Mouse (Mus musculus) cerebellum, adult (tissue): ENCODE measurements at regions not wholly inside any gene's neighbourhood (a gene's known extent, or its start where the extent isn't known, plus 50 kb on each side); places are given as distances from the start of the nearest gene placed in this dataset.

ENCODE experiments used
- ATAC-seq: cut with Nextera tagmentation; 2 replicates; pipeline ENCODE4 v1.9.2; 2017; ENCODE audit warnings: mild to moderate bottlenecking, moderate library complexity, mixed read lengths; ENCODE audit not compliant: insufficient number of reproducible peaks, low FRiP score, low TSS enrichment

DNA sequence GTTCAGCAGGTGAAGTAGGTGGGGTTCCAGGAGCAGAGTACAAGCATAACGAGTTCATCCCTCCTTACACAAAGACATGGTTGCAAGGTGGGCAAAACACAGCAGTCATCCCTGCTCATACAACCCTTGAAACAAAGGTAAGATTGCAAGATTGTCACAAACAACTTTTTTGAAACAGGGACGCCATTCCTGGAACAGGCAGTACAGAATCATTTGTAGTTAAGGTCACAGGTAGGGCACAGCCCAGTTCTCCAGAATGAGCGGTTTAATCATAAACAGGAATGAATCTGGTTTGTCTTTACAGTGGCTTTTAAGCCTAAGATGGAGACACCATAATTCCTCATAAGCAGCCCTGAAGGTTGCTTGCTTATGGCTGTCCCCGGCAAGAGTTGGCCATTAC is 150.1 kb upstream of the Plcz1 start:
- ATAC-seq = no peak

DNA sequence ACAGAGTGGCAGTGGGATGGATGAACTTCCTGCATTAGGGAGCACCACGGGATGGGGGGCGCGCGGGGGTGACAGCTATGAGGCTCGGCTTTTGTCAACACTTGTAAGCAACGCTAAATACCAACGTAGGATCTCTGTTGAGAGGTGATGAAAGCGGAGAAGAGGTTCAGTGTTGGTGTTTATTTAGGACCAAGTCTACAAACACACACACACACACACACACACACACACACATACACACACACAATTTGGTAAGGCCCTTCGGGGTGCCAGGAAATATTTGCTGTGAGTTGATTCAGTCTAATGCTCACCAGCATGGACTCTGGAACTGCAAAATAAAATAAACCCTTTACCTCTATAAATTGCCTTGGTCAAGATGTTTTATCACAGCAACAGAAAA is 148.3 kb upstream of the Plcz1 start:
- ATAC-seq = no peak

DNA sequence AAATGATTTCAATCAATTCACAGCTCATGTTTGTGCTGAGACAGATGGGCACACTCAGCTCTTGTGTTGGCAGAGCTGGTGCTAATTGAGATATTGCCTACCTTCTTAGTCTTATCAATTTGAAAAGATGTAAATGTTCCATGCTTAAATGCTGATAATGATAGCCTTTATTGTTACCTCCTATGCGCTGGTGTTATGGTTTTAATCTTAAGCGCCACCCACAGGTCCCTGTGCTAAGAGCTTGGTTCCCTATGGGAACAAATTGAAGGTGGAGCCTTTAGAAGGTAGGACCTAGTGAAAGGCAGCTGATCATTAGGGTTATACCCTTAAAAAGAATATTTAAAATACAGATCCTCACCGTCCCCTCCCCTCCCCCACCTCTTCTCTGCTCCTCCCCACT is 146.5 kb upstream of the Plcz1 start:
- no peak for ATAC-seq

DNA sequence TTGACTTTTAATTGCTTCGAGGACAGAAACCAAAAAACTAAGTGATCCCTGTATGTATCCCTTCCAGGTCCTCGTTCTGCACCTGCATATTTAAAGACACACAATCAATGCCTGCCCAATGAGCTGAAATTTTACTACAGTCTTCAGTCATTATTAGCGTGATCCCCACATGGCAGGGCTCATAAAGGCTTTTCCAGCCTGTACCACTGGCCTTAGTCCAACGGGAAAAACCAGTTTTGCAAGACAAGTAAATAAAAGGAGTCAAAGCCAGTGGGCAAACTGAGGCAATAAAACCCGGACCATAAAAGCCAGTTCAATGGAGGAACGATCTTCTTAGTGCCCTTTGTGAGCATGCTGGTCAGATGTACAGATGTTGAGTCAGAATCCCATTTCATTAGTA is 145.8 kb upstream of the Plcz1 start:
- no peak for ATAC-seq

DNA sequence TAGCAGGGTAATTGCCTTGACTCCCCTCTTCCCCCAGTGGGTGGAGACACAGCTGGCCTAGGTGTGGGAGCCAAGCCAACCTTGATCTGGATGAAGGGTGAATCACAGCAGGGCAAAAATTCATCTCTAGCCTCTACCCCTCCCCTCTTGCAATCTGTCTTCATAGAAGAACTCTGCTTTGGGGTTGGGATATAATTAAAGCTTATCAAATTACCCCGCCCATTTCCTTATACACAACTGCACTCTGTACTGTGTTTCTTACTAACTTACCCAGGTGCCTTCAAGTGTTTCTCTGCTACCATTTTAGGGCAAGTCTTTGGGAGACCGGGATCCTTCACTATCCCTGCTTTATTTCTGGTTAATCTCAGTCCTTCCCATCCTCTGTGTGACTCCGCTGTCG is 138.7 kb upstream of the Plcz1 start:
- no peak for ATAC-seq

DNA sequence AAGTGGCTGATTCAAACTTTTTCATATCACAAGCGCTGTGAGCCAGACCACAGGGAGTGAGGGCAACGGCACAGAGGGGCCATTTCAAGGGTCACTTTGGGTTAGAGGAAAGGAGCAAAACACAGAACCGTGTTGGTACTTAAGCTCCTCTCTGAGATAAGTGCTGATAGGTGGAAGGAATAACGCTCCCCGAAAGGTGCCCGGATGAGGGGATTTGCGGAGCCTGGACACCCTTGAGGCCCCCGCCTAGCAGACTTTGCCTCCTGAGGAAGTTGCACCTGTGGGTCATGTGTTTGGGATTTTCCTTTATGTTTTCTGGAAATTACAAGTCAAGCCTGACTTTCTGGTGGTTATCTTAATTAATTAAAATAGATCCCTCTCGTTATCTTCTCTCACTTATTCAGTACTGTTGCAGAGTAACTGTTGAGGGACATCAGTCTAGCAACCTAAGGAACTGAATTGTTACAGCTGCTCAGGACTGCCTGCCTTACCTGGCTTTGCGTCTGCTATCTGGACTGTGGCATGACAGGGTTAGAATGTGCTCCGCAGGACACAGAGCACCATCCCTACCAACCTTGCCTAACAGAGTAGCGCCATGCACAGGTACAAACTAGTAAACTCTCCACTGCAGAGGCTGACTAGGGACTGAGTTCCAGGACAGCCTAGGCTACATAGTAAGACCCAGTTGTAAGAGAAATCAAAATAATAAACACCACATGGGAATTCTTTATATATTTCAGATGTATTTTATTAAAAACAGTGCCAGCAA is 137.4 kb upstream of the Plcz1 start:
- no peak for ATAC-seq

DNA sequence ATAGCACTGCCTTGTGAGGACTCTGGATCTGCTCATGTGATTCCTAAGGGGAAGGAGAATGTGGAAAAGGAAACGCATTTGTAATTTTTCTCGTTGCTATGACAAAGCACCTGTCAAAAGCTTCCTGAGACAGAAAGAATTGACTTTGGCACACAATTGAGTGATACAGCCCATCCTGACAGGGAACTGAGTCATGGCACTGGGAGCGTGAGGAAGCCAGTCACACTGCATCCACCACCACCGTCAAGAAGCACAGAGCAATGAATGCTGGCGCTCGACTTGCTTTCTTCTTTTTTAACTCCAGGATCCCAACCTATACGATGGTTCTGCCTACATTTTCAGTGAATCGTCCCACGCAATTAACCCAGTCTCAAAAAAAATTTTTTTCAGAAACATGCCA is 131.5 kb upstream of the Plcz1 start:
- no peak for ATAC-seq

DNA sequence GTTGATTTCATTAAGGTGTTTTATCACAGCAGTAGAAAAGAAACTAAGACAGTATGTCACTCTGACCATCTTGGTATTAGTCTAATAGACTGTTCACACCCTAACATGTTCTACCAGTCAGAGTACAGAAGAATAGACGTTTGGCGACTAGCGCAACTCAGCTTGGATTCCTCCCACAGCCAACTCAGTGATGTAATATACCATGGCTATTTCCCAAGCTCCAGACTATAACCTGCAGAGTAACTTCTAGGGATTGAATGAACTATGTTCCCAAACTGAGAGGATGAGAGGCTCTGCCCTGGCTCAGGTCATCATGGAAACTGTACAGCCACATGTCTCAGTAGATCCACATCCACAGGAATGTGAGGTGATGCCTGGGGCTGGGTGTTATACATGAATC is 128.6 kb upstream of the Plcz1 start:
- no peak for ATAC-seq

DNA sequence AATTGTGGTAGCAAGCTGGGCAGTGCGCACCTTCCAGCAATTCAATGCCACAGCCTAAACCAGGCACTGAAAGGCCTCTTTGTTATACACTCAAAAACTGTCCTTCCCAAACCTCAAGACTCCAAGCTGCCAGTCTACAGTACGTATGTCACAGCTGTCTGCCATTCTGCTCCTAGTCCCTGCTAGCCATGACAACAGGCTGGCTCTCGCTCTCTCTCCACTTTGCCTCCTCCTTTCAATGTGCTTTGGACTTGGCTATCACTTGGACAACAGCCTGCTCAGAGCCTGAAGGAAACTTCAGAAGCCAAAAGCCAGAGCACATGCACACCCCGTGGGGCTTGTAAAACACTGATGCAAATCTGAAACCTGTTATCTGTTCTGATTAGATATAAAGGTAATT is 125.9 kb upstream of the Plcz1 start:
- ATAC-seq = no peak

DNA sequence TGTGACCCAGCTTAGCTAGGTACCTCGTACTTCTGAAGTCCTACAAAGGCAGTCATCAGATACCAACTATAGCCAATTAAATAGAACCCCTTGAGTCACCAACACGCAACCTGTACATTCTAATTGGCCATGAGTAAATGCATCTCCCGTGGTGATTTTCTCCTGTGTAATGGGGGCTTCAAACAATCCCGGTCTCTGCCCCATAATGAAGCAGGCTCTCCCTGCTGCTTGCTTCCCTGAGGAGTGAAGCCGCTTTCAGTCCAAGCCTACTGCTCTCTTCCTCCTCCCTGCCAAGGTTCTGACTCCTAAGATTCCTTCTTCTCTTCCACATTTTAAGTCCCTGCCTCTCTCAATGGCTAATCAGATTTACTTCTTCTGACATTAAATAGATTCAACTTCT is 121.5 kb upstream of the Plcz1 start:
- no peak for ATAC-seq

DNA sequence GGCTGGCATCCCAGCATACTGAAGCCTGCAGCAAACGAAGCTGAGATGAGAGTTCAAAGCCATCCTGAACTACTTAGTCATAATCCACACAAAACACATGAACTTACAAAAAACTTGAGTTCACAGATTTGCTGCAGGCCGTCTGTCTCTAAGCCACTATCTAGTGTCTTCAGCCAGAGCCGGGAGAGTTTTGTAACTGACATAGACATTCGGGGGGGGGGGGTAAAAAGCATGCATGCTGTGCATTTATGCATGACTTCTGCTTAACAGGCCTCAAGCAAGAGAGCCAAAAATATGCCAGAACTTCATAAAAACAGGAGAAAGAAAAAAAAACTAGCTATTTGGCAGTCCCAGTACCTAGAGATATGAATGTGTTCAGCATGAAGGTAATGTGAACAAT is 120.2 kb upstream of the Plcz1 start:
- no peak for ATAC-seq

DNA sequence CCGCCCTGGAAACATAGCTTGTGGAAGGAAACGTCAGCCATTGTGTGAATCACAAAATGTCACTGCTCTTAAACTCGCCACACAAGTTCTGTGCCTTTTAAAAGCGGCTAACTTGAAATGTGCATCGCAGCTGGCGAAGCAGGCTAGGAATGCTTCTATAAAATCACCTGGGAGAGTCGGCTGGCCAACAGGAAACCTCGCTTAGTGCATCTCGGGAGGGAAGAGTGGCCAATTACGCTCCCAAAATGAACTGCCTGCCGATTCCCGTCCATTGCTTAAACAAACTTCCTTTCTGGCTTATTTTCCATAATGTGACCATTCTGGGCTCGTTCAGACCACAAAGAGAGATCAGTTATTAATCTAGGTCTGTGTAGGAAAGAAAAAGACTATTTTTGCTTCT is 119.7 kb upstream of the Plcz1 start:
- no peak for ATAC-seq

DNA sequence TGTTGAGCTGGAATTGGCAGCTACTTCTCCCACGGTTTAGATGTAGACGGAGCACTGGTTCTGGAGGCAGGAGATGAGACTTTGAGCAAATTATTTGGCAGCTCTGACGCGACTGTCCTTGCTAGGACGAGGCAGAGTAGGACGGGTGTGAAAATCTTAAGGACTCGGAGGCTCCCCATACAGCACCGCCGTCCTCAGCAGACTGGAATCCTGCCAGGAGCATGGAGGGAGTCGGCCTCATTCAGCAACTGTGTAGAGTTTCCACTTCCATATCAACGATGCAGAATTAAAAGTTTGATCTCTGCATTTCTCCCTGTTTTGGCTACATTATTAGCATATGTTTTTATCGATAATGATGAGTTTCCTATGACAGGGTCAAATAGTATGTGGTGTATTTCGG is 117.7 kb upstream of the Plcz1 start:
- ATAC-seq = 0 out of 2 replicates have a peak, but pooled peaks have one; percentile 9

DNA sequence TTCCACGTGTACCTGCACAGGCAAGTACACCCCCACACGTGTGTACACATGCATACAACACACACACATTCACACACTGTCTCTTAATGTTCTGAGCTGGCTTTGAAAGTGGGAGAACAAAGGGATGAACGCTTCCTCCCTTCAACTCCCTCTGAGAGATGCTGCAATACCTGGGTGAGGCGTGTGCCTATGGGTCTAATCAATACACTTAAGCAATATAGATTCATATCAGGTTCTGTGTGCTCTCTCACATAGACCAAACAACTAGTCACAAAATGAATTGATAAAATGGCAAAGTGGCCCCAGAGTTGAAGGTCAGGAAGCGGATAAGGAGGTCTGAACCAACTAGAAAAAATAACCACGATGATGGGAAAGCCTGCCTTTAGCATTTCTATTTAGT is 116.1 kb upstream of the Plcz1 start:
- ATAC-seq = no peak

DNA sequence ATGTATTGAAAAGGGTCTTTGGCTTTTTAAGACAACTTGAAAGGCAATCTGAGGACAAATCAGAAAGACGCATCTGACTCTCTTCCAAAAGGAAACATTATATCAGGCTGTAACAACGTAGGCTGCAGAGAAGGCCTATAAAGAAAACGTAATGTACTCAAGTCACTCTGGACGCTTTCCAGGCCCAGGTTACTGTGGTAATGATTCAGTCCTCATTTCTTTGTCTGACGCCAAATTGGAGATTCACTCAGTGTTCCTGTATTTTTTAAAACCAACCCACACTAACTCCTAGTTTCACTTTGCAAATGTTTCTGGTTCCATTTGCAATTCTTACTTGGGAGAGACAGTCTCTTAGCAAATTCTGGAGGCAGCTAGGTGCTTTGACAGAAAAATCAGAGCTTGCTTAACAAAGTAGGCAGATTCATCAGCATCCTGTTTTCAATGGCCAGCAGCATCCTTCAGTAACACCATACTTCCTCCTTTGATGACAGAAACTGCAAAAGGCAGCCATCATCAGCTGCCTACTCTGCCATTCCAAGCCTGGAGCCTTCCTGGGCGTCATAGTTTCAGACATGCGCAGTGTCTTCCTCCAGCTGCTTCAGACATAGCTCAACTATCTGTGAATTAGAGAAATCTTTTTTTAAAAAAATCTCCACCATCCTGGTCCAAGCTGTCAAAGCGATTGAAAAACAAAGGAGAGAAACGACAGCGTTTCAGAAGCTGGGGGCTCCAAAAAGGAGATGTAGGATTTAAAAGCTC is 111.3 kb upstream of the Plcz1 start:
- ATAC-seq = no peak

DNA sequence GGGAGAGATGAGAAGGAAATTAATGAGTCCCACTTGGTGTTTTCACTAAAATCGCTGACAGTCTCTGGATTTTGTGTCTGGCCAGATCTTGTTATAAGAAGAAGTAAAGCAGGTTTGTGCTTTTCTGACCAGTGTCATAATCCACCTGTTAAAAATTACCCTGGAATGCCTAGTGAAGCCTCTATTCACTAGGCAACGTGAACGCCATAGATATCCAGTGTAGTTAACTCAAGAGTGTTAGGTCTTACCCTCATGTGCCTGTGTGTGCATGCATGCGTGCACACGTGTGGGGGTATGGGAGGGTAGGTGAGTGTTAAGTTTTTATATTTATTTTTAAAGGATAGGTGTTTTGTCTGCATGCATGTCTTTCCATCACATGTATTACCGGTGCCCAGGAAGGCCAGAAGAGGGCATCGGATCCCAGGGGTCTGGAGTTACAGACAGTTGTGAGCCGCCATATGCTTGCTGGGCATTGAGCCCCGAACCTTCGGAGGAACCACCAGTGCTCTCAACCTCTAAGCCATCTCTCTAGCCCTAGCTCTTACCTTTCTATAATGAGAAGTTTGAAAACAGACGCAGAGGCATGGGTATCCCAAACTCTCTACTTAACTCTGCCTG is 107.5 kb upstream of the Plcz1 start:
- no peak for ATAC-seq

DNA sequence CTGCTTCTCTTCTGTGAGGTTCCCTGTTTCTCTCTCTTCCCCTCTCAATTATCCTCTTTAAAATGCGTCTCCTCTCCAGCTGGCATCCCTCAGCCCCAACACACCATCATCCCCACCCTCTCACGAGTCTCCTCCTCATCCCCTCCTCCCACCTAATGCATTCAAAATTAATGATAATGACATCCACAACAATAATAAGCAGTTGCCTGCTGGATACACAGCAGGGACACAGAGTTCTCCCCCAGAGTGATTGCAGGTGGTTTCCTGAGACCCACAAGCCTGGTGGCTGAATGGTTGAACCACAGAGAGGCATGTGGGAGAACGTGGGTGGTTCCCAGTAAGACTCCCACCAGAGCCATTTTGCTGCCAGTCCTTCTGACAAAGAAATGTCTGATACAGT is 106.9 kb upstream of the Plcz1 start:
- ATAC-seq = no peak

DNA sequence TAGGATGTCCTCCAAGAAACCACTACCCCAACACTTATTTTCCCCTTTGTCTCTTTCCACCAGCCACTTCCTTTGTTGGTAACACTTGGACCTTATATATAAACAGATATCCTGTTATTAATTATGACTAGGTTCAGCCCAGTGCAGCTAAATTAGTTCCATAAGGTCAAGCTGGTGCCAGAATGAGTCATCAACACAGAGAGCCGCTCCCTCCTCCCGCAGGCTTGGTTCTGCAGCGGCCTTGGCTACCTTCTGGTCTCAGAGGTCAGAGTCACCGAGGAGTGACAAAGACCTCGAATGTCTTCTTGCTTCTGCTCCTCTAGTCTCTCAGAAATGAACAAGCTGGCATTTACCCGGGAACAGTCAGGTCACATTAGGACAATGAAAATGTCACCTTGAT is 106.5 kb upstream of the Plcz1 start:
- ATAC-seq = peak; percentile 77

DNA sequence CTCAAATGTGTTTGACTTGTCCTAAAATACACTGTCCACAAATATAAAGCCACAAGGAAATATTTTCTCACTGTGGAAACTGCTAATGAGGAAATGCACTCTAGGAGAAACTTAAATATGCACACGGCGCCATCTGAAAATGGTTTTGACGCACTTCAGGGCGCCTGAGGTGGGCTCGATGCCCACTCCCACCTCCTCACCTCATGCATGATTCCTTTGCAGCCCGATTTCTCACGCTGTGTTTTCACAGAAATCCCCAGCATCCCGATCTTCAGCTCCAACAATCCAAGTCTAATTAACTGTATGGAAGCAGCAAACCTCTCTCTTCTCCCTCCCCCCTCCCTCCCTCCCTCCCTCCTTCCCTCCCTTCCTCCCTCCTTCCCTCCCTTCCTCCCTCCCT is 92.5 kb upstream of the Plcz1 start:
- no peak for ATAC-seq

DNA sequence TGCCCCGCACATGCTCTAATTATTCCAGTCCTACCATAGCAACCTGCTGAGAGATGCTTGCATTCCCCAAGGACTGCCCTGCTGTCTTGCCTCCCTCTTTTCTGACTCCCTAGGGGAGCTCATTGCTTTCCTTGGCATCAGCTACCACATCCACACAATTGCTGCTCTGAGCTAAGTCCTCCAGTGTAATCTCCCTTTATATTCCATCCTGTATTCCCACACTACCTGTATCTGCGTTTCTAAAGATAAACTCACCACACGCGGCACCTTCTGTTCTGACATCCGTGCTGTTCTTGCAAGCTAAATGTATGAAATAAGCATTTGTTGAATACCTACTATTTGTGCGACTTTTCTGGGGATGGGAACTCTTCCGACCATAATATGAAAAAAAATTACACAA is 85.4 kb upstream of the Plcz1 start:
- ATAC-seq = no peak

DNA sequence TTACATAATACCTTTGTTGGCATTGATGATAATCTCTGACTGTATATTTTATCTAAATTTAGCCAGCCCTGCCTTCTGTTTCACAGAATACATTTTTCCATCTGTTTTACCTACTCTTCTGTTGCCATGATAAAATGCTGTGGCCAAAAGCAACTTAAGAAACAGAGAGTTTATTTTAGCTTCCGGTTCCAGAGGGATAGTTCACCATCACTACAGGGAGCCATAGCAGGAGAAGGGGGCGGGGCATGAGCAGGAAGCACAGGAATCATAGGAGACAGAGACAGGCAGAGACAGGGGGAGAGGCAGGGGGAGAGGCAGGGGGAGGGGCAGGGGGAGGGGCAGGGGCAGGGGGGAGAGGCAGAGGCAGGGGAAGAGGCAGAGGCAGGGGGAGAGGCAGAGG is 72.8 kb upstream of the Plcz1 start:
- no peak for ATAC-seq

DNA sequence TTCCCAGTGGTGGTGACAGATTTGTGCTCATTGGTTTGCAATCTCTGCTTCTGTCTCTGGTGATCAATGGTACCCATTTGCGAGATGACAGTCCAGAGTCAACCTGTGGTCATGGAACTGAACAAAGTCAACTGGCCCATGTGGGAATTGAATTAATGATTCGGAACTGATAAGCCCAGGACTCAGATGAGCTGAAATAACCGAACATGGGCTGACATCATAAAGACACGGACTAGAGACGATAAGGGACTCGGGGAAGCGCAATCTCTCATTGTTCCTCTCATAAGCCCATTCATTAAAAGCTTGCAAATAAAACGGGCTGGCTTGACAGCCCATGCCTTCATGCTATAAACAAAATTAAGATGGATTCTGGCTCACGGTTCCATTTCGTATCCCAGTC is 70.8 kb upstream of the Plcz1 start:
- ATAC-seq = no peak
